Mouse (Mus musculus) stomach, embryonic 14.5 days (tissue): ENCODE measurements around the gene Cdk1. TPM values are rescaled to one million over a fixed set of nuclear protein-coding genes. Genes with fewer than 3 reads are reported as not detected.

ENCODE experiments used
- ATAC-seq: fragments of 200-750 bp; cut with Nextera tagmentation; 2 replicates; pipeline ENCODE4 v1.8.0; 2017; ENCODE audit warnings: low read depth, moderate TSS enrichment; ENCODE audit not compliant: insufficient number of reproducible peaks, insufficient read depth, low FRiP score
- H3K27ac ChIP-seq: fragments of 300-500 bp; sonication (generic); 2 replicates; pipeline ENCODE4 v1.5.1; 2014; ENCODE audit warnings: mild to moderate bottlenecking, low read length, moderate library complexity, mixed read lengths
- H3K27me3 ChIP-seq: fragments of 300-500 bp; sonication (generic); 2 replicates; pipeline ENCODE4 v1.6.1; 2014; ENCODE audit warnings: low read length, control low read depth, mixed read lengths; ENCODE audit not compliant: control insufficient read depth, insufficient read depth
- H3K36me3 ChIP-seq: fragments of 300-500 bp; sonication (generic); 2 replicates; pipeline ENCODE4 v1.6.1; 2014; ENCODE audit warnings: mild to moderate bottlenecking, control low read depth, low read length, moderate library complexity, mixed read lengths; ENCODE audit not compliant: control insufficient read depth, insufficient read depth
- H3K4me1 ChIP-seq: fragments of 300-500 bp; sonication (generic); 2 replicates; pipeline ENCODE4 v1.6.1; 2014; ENCODE audit warnings: low read length, control low read depth, mixed read lengths; ENCODE audit not compliant: control insufficient read depth, insufficient read depth
- H3K4me2 ChIP-seq: fragments of 300-500 bp; sonication (generic); replicated peaks from 2 replicates; pipeline ENCODE4 v1.6.1; 2014; ENCODE audit warnings: low read depth, low read length, control low read depth
- H3K4me3 ChIP-seq: fragments of 300-500 bp; sonication (generic); 2 replicates; pipeline ENCODE4 v1.5.1; 2014; ENCODE audit warnings: low read depth, low read length, control low read depth
- H3K9ac ChIP-seq: fragments of 300-500 bp; sonication (generic); replicated peaks from 2 replicates; pipeline ENCODE4 v1.6.1; 2014; ENCODE audit warnings: low read depth, mild to moderate bottlenecking, control low read depth, low read length, moderate library complexity, mixed read lengths
- H3K9me3 ChIP-seq: fragments of 300-500 bp; sonication (generic); 2 replicates; pipeline ENCODE4 v1.6.1; 2016; ENCODE audit warnings: low read depth, low read length, control low read depth; ENCODE audit not compliant: control insufficient read depth
- WGBS: fragments of 180-500 bp; shearing (Covaris S2); extraction: QIAGEN DNeasy Blood & Tissue Kit; methylation state at CpG from one replicate; pipeline ENCODE4 v1.1.7; 2014; 5-methylcytosine and 5-hydroxymethylcytosine counted together
- polyA plus RNA-seq: library from polyadenylated mRNA; unstranded; fragments of >200 nt; fragmentation: Nextera tagmentation; extraction: Ambion mirVana; gene quantifications from 2 replicates; pipeline ENCODE4 v1.2.1, GENCODE M21; 2014

Gene Cdk1
- polyA plus RNA-seq: 454 and 467 TPM in 2 replicates

GRCm38 (mm10) chr10:69352212-69353085 is at the start of gene Cdk1:
Gene Cdk1, minus strand, starts transcription at chr10:69352938.
- Histone ChIP-seq H3K36me3 (peaks cover 28% of the 10 kb centered on the region), H3K4me3 (peak within 1 kb of the TSS; percentile 90), H3K9me3 (0 out of 2 replicates have a peak, but pooled peaks cover 1% of the 10 kb centered on the region), H3K4me1 (peaks cover 28% of the 10 kb centered on the region), H3K27ac (peak within 1 kb of the TSS; percentile 88), H3K9ac (peak within 1 kb of the TSS; percentile 92), H3K4me2 (peak within 1 kb of the TSS; percentile 85), H3K27me3 (no peaks in the 10 kb centered on the region)
- ATAC-seq: peak; percentile 96
- under 1% methylated on average over 51 of the region's 51 CpGs for WGBS

- Histone ChIP-seq H3K36me3 (no peaks in the 10 kb centered on the region), H3K9ac (no peak overlapping the region), H3K4me2 (peak overlapping the region; percentile 100), H3K4me3 (peak overlapping the region; percentile 71), H3K4me1 (0 out of 2 replicates have a peak, but pooled peaks cover 6% of the 10 kb centered on the region), H3K27me3 (0 out of 2 replicates have a peak, but pooled peaks cover 3% of the 10 kb centered on the region), H3K27ac (no peak overlapping the region), H3K9me3 (no peaks in the 10 kb centered on the region)
- WGBS: 4% methylated on average over 17 of the region's 17 CpGs
- no peak for ATAC-seq
These were observed 47.2 kb upstream of the Cdk1 start for GRCm38 (mm10) chr10:69399814-69400385.

GRCm38 (mm10) chr10:69398763-69399590 is 46.2 kb upstream of the Cdk1 start, which contains the start of gene Ank3:
Gene Ank3, plus strand, starts transcription at chr10:69398773.
- 0 out of 2 replicates have a peak, but pooled peaks cover 3% of the 10 kb centered on the region for H3K27me3 ChIP-seq
- H3K27ac ChIP-seq: no peak within 1 kb of the TSS
- peak within 1 kb of the TSS; percentile 71 for H3K4me3 ChIP-seq
- under 1% methylated on average over 75 of the region's 77 CpGs for WGBS
- peak; percentile 82 for ATAC-seq
- no peaks in the 10 kb centered on the region for H3K9me3 ChIP-seq
- peak within 1 kb of the TSS; percentile 39 for H3K9ac ChIP-seq
- peak within 1 kb of the TSS; percentile 100 for H3K4me2 ChIP-seq
- 0 out of 2 replicates have a peak, but pooled peaks cover 6% of the 10 kb centered on the region for H3K4me1 ChIP-seq
- no peaks in the 10 kb centered on the region for H3K36me3 ChIP-seq

- ATAC-seq: peak; percentile 11
- no peak overlapping the region for H3K27ac ChIP-seq
- peak overlapping the region; percentile 100 for H3K4me2 ChIP-seq
These were observed 45.5 kb upstream of the Cdk1 start for GRCm38 (mm10) chr10:69398197-69398762.

GRCm38 (mm10) chr10:69389511-69389910 is 36.8 kb upstream of the Cdk1 start:
- ATAC-seq: no peak
- H3K4me1 ChIP-seq: no peaks in the 10 kb centered on the region
- no peaks in the 10 kb centered on the region for H3K36me3 ChIP-seq
- H3K9ac ChIP-seq: no peak overlapping the region
- H3K4me3 ChIP-seq: no peak overlapping the region
- no peaks in the 10 kb centered on the region for H3K9me3 ChIP-seq
- H3K4me2 ChIP-seq: no peak overlapping the region
- H3K27me3 ChIP-seq: no peaks in the 10 kb centered on the region
- H3K27ac ChIP-seq: no peak overlapping the region
- WGBS: 85% methylated on average over 4 of the region's 4 CpGs

More at GRCm38 (mm10) chr10:69398197-69398762, 45.5 kb upstream of the Cdk1 start:
- H3K36me3 ChIP-seq: no peaks in the 10 kb centered on the region
- 2% methylated on average over 26 of the region's 26 CpGs for WGBS
- 0 out of 2 replicates have a peak, but pooled peaks cover 6% of the 10 kb centered on the region for H3K4me1 ChIP-seq
- 0 out of 2 replicates have a peak, but pooled peaks cover 3% of the 10 kb centered on the region for H3K27me3 ChIP-seq
- H3K9ac ChIP-seq: peak overlapping the region; percentile 39
- peak overlapping the region; percentile 71 for H3K4me3 ChIP-seq
- H3K9me3 ChIP-seq: no peaks in the 10 kb centered on the region

GRCm38 (mm10) chr10:69386767-69387166 is 34.0 kb upstream of the Cdk1 start:
- no peak overlapping the region for H3K9ac ChIP-seq
- WGBS: 66% methylated on average over 8 of the region's 8 CpGs
- ATAC-seq: no peak
- no peak overlapping the region for H3K4me2 ChIP-seq
- no peaks in the 10 kb centered on the region for H3K4me1 ChIP-seq
- H3K9me3 ChIP-seq: no peaks in the 10 kb centered on the region
- H3K36me3 ChIP-seq: no peaks in the 10 kb centered on the region
- H3K27me3 ChIP-seq: no peaks in the 10 kb centered on the region
- H3K4me3 ChIP-seq: no peak overlapping the region
- no peak overlapping the region for H3K27ac ChIP-seq

GRCm38 (mm10) chr10:69385136-69385535 is 32.4 kb upstream of the Cdk1 start:
- no peaks in the 10 kb centered on the region for H3K9me3 ChIP-seq
- H3K4me3 ChIP-seq: no peak overlapping the region
- H3K27ac ChIP-seq: no peak overlapping the region
- no peak for ATAC-seq
- 90% methylated on average over 8 of the region's 8 CpGs for WGBS
- no peak overlapping the region for H3K9ac ChIP-seq
- no peak overlapping the region for H3K4me2 ChIP-seq
- H3K27me3 ChIP-seq: no peaks in the 10 kb centered on the region
- H3K4me1 ChIP-seq: no peaks in the 10 kb centered on the region
- H3K36me3 ChIP-seq: no peaks in the 10 kb centered on the region
